Mouse (Mus musculus) ES-Bruce4 (cell line): ENCODE measurements at regions not wholly inside any gene's neighbourhood (a gene's known extent, or its start where the extent isn't known, plus 50 kb on each side); places are given as distances from the start of the nearest gene placed in this dataset.
"Not testable (repeated sequence)": the region's sequence is repeated elsewhere in the genome, so short reads cannot be mapped to it uniquely, and the experiment has no call there.

Experiments used
- H3K27ac ChIP-seq: 2 replicates; pipeline ENCODE4 v1.5.1; 2012; ENCODE audit warnings: low read length, inconsistent platforms; ENCODE audit not compliant: insufficient read depth
- H3K27me3 ChIP-seq: 2 replicates; pipeline ENCODE4 v1.6.1; 2012; ENCODE audit warnings: mild to moderate bottlenecking, low read length, inconsistent platforms; ENCODE audit not compliant: control insufficient read depth, poor library complexity, insufficient read depth, severe bottlenecking
- H3K36me3 ChIP-seq: 2 replicates; pipeline ENCODE4 v1.6.1; 2012; ENCODE audit warnings: inconsistent platforms, mild to moderate bottlenecking, low read length, moderate library complexity; ENCODE audit not compliant: control insufficient read depth, poor library complexity, insufficient read depth, severe bottlenecking
- H3K4me1 ChIP-seq: one replicate; pipeline ENCODE4 v1.8.1; 2011; ENCODE audit warnings: low read length; ENCODE audit not compliant: control insufficient read depth, insufficient read depth
- H3K4me3 ChIP-seq: 2 replicates; pipeline ENCODE4 v1.5.1; 2011; ENCODE audit warnings: low read depth, mild to moderate bottlenecking, low read length
- H3K9ac ChIP-seq: 2 replicates; pipeline ENCODE4 v1.6.1; 2012; ENCODE audit warnings: low read depth, mild to moderate bottlenecking, inconsistent platforms; ENCODE audit not compliant: poor library complexity, severe bottlenecking
- H3K9me3 ChIP-seq: replicated peaks from 2 replicates; pipeline ENCODE4 v1.6.1; 2012; ENCODE audit warnings: mild to moderate bottlenecking, low read length, inconsistent platforms; ENCODE audit not compliant: control insufficient read depth, poor library complexity, insufficient read depth, severe bottlenecking
- CTCF ChIP-seq: IDR thresholded peaks from one replicate; pipeline ENCODE4 v1.8.1; 2011; ENCODE audit warnings: low read depth, low read length
- EP300 ChIP-seq: IDR thresholded peaks from 2 replicates; pipeline ENCODE4 v1.6.1; 2011; ENCODE audit warnings: low read depth, low read length; ENCODE audit not compliant: insufficient read depth
- POLR2A ChIP-seq: IDR thresholded peaks from one replicate; pipeline ENCODE4 v1.8.1; 2011; ENCODE audit warnings: low read length; ENCODE audit not compliant: insufficient read depth

DNA sequence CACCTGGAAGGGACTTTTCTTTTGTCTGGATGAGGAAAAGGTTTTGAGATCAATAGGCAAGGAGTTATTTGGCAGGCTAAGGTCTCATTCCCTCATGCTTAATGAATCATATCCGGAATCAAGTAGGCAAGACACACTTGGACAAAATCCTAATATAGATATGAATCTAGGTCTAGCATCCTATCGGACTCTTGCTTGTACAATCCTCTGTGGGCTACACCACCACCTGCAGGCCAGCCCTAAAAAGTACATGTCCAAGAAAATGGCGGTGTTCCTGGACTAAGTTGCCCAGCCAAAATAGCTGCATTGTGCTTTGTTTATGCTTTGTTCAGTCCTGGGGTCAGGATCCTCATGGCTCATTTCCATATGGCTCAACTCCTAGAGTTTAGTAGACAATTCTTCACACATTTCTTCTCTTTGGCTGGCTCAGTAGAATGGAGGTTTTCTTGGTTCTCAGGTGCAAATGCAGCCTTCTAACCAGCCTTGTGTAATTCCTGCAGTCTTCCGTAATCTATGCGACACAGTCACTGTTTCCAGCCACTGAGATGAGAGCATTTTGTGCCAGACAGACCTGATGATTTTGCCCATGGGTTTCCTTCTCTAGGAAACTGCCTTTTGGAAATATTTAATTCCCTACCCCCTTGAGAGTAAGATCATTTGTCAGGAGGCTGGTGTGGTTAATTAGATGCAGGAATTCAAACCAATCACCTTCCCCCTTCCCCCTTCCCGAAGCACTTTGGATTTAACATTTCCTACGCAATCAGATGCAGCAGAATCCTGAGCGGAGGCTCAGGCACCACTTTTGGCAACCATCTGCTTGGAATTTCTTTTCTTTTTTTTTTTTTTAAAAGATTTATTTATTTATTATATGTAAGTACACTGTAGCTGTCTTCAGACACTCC, 80.6 kb upstream of the Tcf12 start:
- Histone ChIP-seq H3K27me3 (no peaks in the 10 kb centered on the region), H3K9ac (peak overlapping the region; percentile 63), H3K36me3 (no peaks in the 10 kb centered on the region), H3K4me1 (no peaks in the 10 kb centered on the region), H3K9me3 (no peaks in the 10 kb centered on the region), H3K4me3 (0 out of 2 replicates have a peak overlapping the region, but pooled peaks have one; percentile 32), H3K27ac (no peak overlapping the region)
- peak; percentile 62 for TF ChIP-seq CTCF
- no peak for TF ChIP-seq POLR2A
- TF ChIP-seq EP300, result no peak

DNA sequence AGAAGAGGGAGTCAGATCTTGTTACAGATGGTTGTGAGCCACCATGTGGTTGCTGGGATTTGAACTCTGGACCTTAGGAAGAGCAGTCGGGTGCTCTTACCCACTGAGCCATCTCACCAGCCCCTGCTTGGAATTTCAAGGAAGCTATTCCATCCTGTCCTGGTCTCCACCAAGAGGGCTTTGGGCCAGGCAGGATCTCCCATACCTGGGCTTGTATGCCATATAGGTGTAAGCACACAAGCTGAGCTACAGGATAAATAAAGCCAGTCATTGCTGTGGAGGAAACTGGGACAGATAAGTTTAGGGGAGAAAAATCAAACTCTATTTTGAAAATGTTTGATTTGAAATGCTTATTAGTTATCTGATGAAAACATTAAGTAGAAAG, 81.3 kb upstream of the Tcf12 start:
- H3K4me3 ChIP-seq, H3K27me3 ChIP-seq, H3K27ac ChIP-seq, H3K36me3 ChIP-seq, H3K4me1 ChIP-seq, H3K9ac ChIP-seq, H3K9me3 ChIP-seq: not testable (repeated sequence)

DNA sequence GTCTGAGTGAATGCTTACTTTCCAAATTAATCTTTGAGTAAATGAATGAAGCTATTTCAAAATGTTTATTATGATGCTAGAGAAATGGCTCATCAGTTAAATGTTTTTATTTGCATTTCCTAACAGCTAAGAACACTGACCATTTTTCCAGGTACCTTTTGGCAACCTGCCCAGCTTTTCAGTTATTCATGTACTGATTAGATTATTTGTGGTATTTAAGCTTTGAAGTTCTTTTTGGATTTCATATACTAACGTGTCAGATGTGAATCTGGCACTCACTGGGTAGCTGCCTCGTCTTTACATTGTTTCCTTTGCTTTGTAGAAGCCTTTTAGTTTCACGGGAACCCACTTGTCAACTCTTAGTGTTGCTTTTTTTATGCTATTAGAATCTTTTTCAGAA, 79.3 kb upstream of the Zfp280d start:
- Histone ChIP-seq H3K9me3 (no peaks in the 10 kb centered on the region), H3K27me3 (no peaks in the 10 kb centered on the region), H3K27ac (no peak overlapping the region), H3K4me1 (no peaks in the 10 kb centered on the region), H3K36me3 (no peaks in the 10 kb centered on the region), H3K4me3 (no peak overlapping the region), H3K9ac (no peak overlapping the region)
- no peak for TF ChIP-seq POLR2A
- no peak for TF ChIP-seq EP300
- no peak for TF ChIP-seq CTCF

DNA sequence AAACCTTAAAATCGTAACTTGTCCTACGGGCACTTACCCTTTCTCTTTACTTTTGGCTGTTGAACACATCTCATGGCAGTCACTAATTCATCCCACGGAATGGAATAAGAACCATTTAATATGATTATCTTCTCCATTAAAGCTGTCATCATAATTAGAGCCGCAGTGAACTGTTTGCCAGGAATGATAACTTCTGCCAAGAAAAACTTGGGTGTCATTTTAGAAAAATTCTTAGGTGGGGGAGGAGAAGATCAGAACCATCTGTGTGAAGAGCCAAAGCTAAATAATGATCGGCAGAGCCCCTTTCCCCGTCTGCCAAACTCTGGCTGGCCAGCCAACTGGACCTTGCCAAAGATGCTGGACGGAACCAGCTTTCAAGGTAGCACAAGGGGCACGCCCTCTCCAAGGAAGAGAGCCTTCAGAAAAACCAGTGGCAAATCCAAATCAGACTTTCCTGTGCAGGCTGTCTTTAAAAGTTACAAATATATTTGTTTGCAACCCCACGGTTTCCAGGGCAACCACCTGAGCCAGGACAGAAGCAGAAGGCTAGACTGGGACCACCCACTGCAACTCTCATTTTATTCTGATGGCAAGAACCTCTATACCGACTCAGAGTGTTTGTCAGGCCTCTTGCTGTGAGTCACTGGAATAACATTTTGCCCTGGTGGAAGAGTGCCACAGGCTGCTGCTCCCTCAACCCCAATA, 77.9 kb upstream of the Zfp280d start:
- no peaks in the 10 kb centered on the region for H3K9me3 ChIP-seq
- no peak overlapping the region for H3K9ac ChIP-seq
- H3K27me3 ChIP-seq, result no peaks in the 10 kb centered on the region
- H3K27ac ChIP-seq, result no peak overlapping the region
- no peaks in the 10 kb centered on the region for H3K36me3 ChIP-seq
- H3K4me3 ChIP-seq, result no peak overlapping the region
- H3K4me1 ChIP-seq, result no peaks in the 10 kb centered on the region
- TF ChIP-seq CTCF (no peak), EP300 (no peak), POLR2A (no peak)

DNA sequence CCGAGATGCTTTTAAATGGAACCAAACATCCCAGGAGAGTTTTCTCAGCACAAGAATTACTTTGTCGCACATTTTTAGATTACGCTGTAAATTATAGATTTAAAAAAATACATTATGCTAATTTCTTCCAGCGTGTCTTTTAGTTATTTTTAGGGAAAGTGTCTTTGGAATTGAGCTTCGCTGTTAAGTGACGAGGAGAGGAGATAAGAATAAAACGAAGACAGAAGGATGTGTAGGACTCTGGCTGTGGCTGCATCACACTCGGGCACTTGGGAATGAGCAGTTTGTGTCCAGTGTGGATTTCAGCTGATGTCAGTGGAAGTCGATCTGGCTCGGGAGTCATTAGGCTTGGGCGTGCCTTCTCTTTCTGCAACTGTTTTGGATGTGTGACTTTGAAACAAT, 77.3 kb upstream of the Zfp280d start:
- Histone ChIP-seq H3K36me3 (no peaks in the 10 kb centered on the region), H3K4me3 (no peak overlapping the region), H3K4me1 (no peaks in the 10 kb centered on the region), H3K27ac (no peak overlapping the region), H3K9me3 (no peaks in the 10 kb centered on the region), H3K9ac (no peak overlapping the region), H3K27me3 (no peaks in the 10 kb centered on the region)
- no peak for TF ChIP-seq EP300
- no peak for TF ChIP-seq POLR2A
- TF ChIP-seq CTCF, result no peak

DNA sequence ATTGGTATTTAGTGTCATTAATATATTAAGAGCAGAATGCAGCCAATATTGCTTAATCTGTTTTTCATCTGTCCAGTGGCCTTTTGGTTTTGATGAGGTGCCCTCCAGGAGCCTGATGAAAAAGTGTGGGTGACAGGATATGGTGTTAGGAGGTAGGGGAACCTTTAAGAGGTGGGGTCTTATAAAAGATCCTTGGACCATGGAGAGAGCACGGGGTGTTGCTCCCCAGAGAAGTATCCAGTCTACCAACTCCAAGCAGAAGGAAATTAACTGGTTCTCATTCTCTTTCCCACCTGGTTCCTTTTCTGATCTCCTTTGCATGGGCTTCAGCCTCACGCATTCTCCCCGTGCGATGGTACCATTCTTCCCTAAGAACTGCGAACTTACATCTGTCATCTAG, 75.7 kb upstream of the Zfp280d start:
- TF ChIP-seq CTCF (no peak), POLR2A (no peak), EP300 (no peak)
- H3K9me3 ChIP-seq, result no peaks in the 10 kb centered on the region
- H3K4me1 ChIP-seq, result no peaks in the 10 kb centered on the region
- no peaks in the 10 kb centered on the region for H3K27me3 ChIP-seq
- no peak overlapping the region for H3K4me3 ChIP-seq
- H3K36me3 ChIP-seq, result no peaks in the 10 kb centered on the region
- no peak overlapping the region for H3K9ac ChIP-seq
- no peak overlapping the region for H3K27ac ChIP-seq
